Mouse (Mus musculus) frontal cortex, adult (tissue): ENCODE results near the gene Tmem221.

ENCODE experiments used
- ATAC-seq: cut with Nextera tagmentation; 2 replicates; pipeline ENCODE4 v1.9.2; 2017; ENCODE audit warnings: mild to moderate bottlenecking, moderate library complexity, mixed read lengths; ENCODE audit not compliant: low TSS enrichment

The Tmem221 gene

GRCm38 (mm10) chr8:71558071-71558957 is at the start of gene Tmem221:
TSS of gene Tmem221 (minus strand) at chr8:71558871.
- ATAC-seq: no peak

GRCm38 (mm10) chr8:71604021-71604420 is 45.4 kb upstream of the Tmem221 start:
- ATAC-seq: no peak

- peak; percentile 63 for ATAC-seq
These were observed 44.1 kb upstream of the Tmem221 start for GRCm38 (mm10) chr8:71602666-71603334.

GRCm38 (mm10) chr8:71601939-71602665 is 43.4 kb upstream of the Tmem221 start:
- ATAC-seq: peak; percentile 28; the same call in 1 of the 2 replicates

- ATAC-seq: no peak
These were observed 40.2 kb upstream of the Tmem221 start for GRCm38 (mm10) chr8:71598841-71599240.

- no peak for ATAC-seq
These were observed 39.7 kb upstream of the Tmem221 start for GRCm38 (mm10) chr8:71598375-71598774.

GRCm38 (mm10) chr8:71597451-71597850 is 38.8 kb upstream of the Tmem221 start, which contains the start of gene Fam129c:
TSS of gene Fam129c (plus strand) at chr8:71597648.
- ATAC-seq: no peak

- ATAC-seq: no peak
These were observed 38.1 kb upstream of the Tmem221 start for GRCm38 (mm10) chr8:71596798-71597197.

GRCm38 (mm10) chr8:71596384-71596783 is 37.7 kb upstream of the Tmem221 start:
- ATAC-seq: no peak

GRCm38 (mm10) chr8:71595862-71596261 is 37.2 kb upstream of the Tmem221 start:
- peak; percentile 48 for ATAC-seq

GRCm38 (mm10) chr8:71594324-71594722 is 35.7 kb upstream of the Tmem221 start:
- ATAC-seq: no peak

- no peak for ATAC-seq
These were observed 35.1 kb upstream of the Tmem221 start for GRCm38 (mm10) chr8:71593556-71594323.

- peak; percentile 62 for ATAC-seq
These were observed 33.9 kb upstream of the Tmem221 start for GRCm38 (mm10) chr8:71592374-71593170.

GRCm38 (mm10) chr8:71591471-71592373 is 33.1 kb upstream of the Tmem221 start, which contains the start of gene Pgls:
TSS of gene Pgls (plus strand) at chr8:71592176.
- peak; percentile 68 for ATAC-seq

- no peak for ATAC-seq
These were observed 32.3 kb upstream of the Tmem221 start for GRCm38 (mm10) chr8:71591017-71591416.

GRCm38 (mm10) chr8:71588762-71589161 is 30.1 kb upstream of the Tmem221 start:
- no peak for ATAC-seq

- ATAC-seq: no peak
These were observed 28.2 kb upstream of the Tmem221 start for GRCm38 (mm10) chr8:71586891-71587290.

GRCm38 (mm10) chr8:71580201-71580600 is 21.5 kb upstream of the Tmem221 start:
- ATAC-seq: no peak

- 0 out of 2 replicates have a peak, but pooled peaks have one; percentile 27 for ATAC-seq
These were observed 20.8 kb upstream of the Tmem221 start for GRCm38 (mm10) chr8:71579476-71579875.
